Mouse (Mus musculus) MEL (cell line): Measurements from ENCODE around the gene Il9r.

ENCODE experiments used
- CHD2 ChIP-seq: IDR thresholded peaks from 2 replicates; pipeline ENCODE4 v1.6.1; 2011; ENCODE audit warnings: low read length, improper control_type of control experiment
- CTCF ChIP-seq, 3 experiments: IDR thresholded peaks in 2 of 3; conservative IDR thresholded peaks in 1 of 3; 2 replicates each; pipeline ENCODE4 v1.5.1; 2011 to 2012; ENCODE audit warnings: low read length in 3 of 3, low read depth in 2 of 3, mild to moderate bottlenecking in 2 of 3, improper control_type of control experiment in 1 of 3, inconsistent platforms in 1 of 3, mixed read lengths in 1 of 3, moderate library complexity in 1 of 3; ENCODE audit not compliant: control insufficient read depth in 1 of 3, insufficient read depth in 1 of 3, poor library complexity in 1 of 3, severe bottlenecking in 1 of 3
- E2F4 ChIP-seq: IDR thresholded peaks from 2 replicates; pipeline ENCODE4 v1.6.1; 2011; ENCODE audit warnings: low read depth, low read length, improper control_type of control experiment, borderline replicate concordance
- ELF1 ChIP-seq: IDR thresholded peaks from 2 replicates; pipeline ENCODE4 v1.6.1; 2014; ENCODE audit warnings: low read depth, mild to moderate bottlenecking, inconsistent platforms, low read length, improper control_type of control experiment, moderate library complexity
- EP300 ChIP-seq, 2 experiments: IDR thresholded peaks; 2 replicates each; pipeline ENCODE4 v1.6.1; 2011; ENCODE audit warnings: improper control_type of control experiment in 2 of 2, low read length in 2 of 2, low read depth in 1 of 2, mild to moderate bottlenecking in 1 of 2
- MAFK ChIP-seq: IDR thresholded peaks from 2 replicates; pipeline ENCODE4 v1.6.1; 2011; ENCODE audit warnings: low read depth, mild to moderate bottlenecking, low read length, improper control_type of control experiment, borderline replicate concordance
- POLR2A ChIP-seq, 2 experiments: IDR thresholded peaks; 2 replicates each; pipeline ENCODE4 v1.6.1; 2011 to 2012; ENCODE audit warnings: low read length in 2 of 2, mild to moderate bottlenecking in 2 of 2, control low read depth in 1 of 2, improper control_type of control experiment in 1 of 2, low read depth in 1 of 2, moderate library complexity in 1 of 2; ENCODE audit not compliant: control insufficient read depth in 1 of 2, insufficient read depth in 1 of 2, poor library complexity in 1 of 2
- RAD21 ChIP-seq: IDR thresholded peaks from 2 replicates; pipeline ENCODE4 v1.6.1; 2011; ENCODE audit warnings: mild to moderate bottlenecking, low read depth, low read length, improper control_type of control experiment
- SIN3A ChIP-seq: IDR thresholded peaks from 2 replicates; pipeline ENCODE4 v1.6.1; 2012; ENCODE audit warnings: low read length, improper control_type of control experiment, inconsistent platforms
- USF1 ChIP-seq: IDR thresholded peaks from 2 replicates; pipeline ENCODE4 v1.6.1; 2014; ENCODE audit warnings: low read depth, mild to moderate bottlenecking, inconsistent platforms, low read length, improper control_type of control experiment, moderate library complexity
- ZC3H11A ChIP-seq: IDR thresholded peaks from 2 replicates; pipeline ENCODE4 v1.6.1; 2012; ENCODE audit warnings: low read depth, mild to moderate bottlenecking, inconsistent platforms, low read length, improper control_type of control experiment
- ZNF384 ChIP-seq: IDR thresholded peaks from 2 replicates; pipeline ENCODE4 v1.6.1; 2012; ENCODE audit warnings: low read depth, mild to moderate bottlenecking, inconsistent platforms, low read length, improper control_type of control experiment

- TF ChIP-seq RAD21 (no peak), CTCF (IDR thresholded peaks at IDR 0.05 in 2 of 3, conservative IDR thresholded peaks at IDR 0.05 in 1 of 3; ENCODE audit: control insufficient read depth in 1 of 3, insufficient read depth in 1 of 3, low read depth in 2 of 3, low read length in 3 of 3, poor library complexity in 1 of 3, severe bottlenecking in 1 of 3) (no peak), EP300 (IDR thresholded peaks at IDR 0.05; ENCODE audit: low read depth in 1 of 2, low read length in 2 of 2) (no peak), USF1 (no peak), MAFK (no peak), ELF1 (no peak), ZNF384 (no peak), CHD2 (no peak), SIN3A (no peak), POLR2A (IDR thresholded peaks at IDR 0.05; ENCODE audit: control insufficient read depth in 1 of 2, insufficient read depth in 1 of 2, low read depth in 1 of 2, low read length in 2 of 2, poor library complexity in 1 of 2) (no peak), ZC3H11A (no peak), E2F4 (no peak)
Observed at GRCm38 (mm10) chr11:32142771-32143170, 57.3 kb downstream of the Il9r start.
